Mouse (Mus musculus): ENCODE data around the gene Ssbp4. TPM values are rescaled to one million over a fixed set of nuclear protein-coding genes. Genes with fewer than 3 reads are reported as not detected.

The Ssbp4 gene
- polyA plus RNA-seq, 1 experiment from 2014 or later, result 84.1 TPM

DNA sequence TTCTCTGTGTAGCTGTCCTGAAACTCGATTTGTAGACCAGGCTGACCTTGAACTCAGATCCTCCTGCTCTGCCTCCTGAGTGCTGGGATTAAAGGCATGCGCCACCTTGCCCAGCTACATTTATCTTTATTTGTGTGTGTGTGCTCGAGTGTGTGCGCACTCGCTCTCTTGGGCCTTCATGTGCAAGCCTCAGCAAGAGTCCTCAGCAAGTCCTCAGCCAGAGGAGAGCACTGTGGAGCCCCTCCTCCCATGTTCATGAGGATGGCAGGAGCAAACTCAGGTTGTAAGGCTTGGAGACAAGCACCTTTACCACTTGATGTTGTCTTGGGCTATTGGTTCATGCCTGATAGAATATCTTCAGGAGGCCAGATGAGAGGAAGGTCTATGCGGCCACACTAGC lies 60.9 kb downstream of the Ssbp4 start:
- DNase-seq (ENCODE audit: extremely low spot score, low spot score), result no peak
- no peak overlapping the region for H3K27ac ChIP-seq
- H3K4me3 ChIP-seq, result no peak overlapping the region
- peaks cover 19% of the 10 kb centered on the region for H3K4me1 ChIP-seq
- no peaks in the 10 kb centered on the region for H3K27me3 ChIP-seq (ENCODE audit: poor library complexity, severe bottlenecking)
- 93% methylated on average over 6 of the region's 6 CpGs for WGBS
- H3K9me3 ChIP-seq, result no peaks in the 10 kb centered on the region
- H3K36me3 ChIP-seq (replicated peaks), result peaks cover 3% of the 10 kb centered on the region; the same call in 1 of the 2 replicates

Other genes starting within 250 kb of the Ssbp4 start
- gene Comp, start 235.3 kb downstream of the Ssbp4 start, polyA plus RNA-seq (2016; fragmentation: Nextera tagmentation; extraction: Ambion mirVana), result 0.19 and 0.38 TPM in 2 replicates
- 14.8 and 16.4 TPM in 2 replicates for gene Crtc1, start 169.3 kb downstream of the Ssbp4 start, polyA plus RNA-seq (2016; fragmentation: Nextera tagmentation; extraction: Ambion mirVana)
- 19.9 and 20.2 TPM in 2 replicates for gene Klhl26, start 131.9 kb downstream of the Ssbp4 start, polyA plus RNA-seq (2016; fragmentation: Nextera tagmentation; extraction: Ambion mirVana)
- 16.7 and 19.5 TPM in 2 replicates for gene Tmem59l, start 121.5 kb downstream of the Ssbp4 start, polyA plus RNA-seq (2016; fragmentation: Nextera tagmentation; extraction: Ambion mirVana)
- 34.1 and 48.4 TPM in 2 replicates for gene Crlf1, start 115.7 kb downstream of the Ssbp4 start, polyA plus RNA-seq (2016; fragmentation: Nextera tagmentation; extraction: Ambion mirVana)
- 126 and 136 TPM in 2 replicates for gene Rex1bd, start 102.1 kb downstream of the Ssbp4 start, polyA plus RNA-seq (2016; fragmentation: Nextera tagmentation; extraction: Ambion mirVana)
- 879 and 899 TPM in 2 replicates for gene Uba52, start 98.1 kb downstream of the Ssbp4 start, polyA plus RNA-seq (2016; fragmentation: Nextera tagmentation; extraction: Ambion mirVana)
- gene Fkbp8, start 81.1 kb downstream of the Ssbp4 start, polyA plus RNA-seq (2016; fragmentation: Nextera tagmentation; extraction: Ambion mirVana), result 295 and 303 TPM in 2 replicates
- gene Kxd1, start 80.9 kb downstream of the Ssbp4 start, polyA plus RNA-seq (2016; fragmentation: Nextera tagmentation; extraction: Ambion mirVana), result 52.6 and 57.2 TPM in 2 replicates
- gene Ell, start 69.4 kb downstream of the Ssbp4 start, polyA plus RNA-seq (2016; fragmentation: Nextera tagmentation; extraction: Ambion mirVana), result 20.8 and 22.7 TPM in 2 replicates
- gene Isyna1, start 14.5 kb downstream of the Ssbp4 start, polyA plus RNA-seq (2016; fragmentation: Nextera tagmentation; extraction: Ambion mirVana), result 166 and 170 TPM in 2 replicates
- 0.49 and 0.87 TPM in 2 replicates for gene Lrrc25, start 7.3 kb upstream of the Ssbp4 start, polyA plus RNA-seq (2016; fragmentation: Nextera tagmentation; extraction: Ambion mirVana)
- not detected in 2 replicates for gene Gdf15, start 23.6 kb upstream of the Ssbp4 start, polyA plus RNA-seq (2016; fragmentation: Nextera tagmentation; extraction: Ambion mirVana)
- 40.5 and 49.3 TPM in 2 replicates for gene Pgpep1, start 51.5 kb upstream of the Ssbp4 start, polyA plus RNA-seq (2016; fragmentation: Nextera tagmentation; extraction: Ambion mirVana)
- gene Lsm4, start 64.4 kb upstream of the Ssbp4 start, polyA plus RNA-seq (2016; fragmentation: Nextera tagmentation; extraction: Ambion mirVana), result 336 and 339 TPM in 2 replicates
- 49.6 and 50.9 TPM in 2 replicates for gene Jund, start 90.1 kb upstream of the Ssbp4 start, polyA plus RNA-seq (2016; fragmentation: Nextera tagmentation; extraction: Ambion mirVana)
- 0.02 TPM in 1 of 2 replicates, not detected in the other for gene Iqcn, start 94.6 kb upstream of the Ssbp4 start, polyA plus RNA-seq (2016; fragmentation: Nextera tagmentation; extraction: Ambion mirVana)
- not detected in 2 replicates for gene Gm3336, start 109.7 kb upstream of the Ssbp4 start, polyA plus RNA-seq (2016; fragmentation: Nextera tagmentation; extraction: Ambion mirVana)
- gene Pde4c, start 114.8 kb upstream of the Ssbp4 start, polyA plus RNA-seq (2016; fragmentation: Nextera tagmentation; extraction: Ambion mirVana), result 0.38 and 0.68 TPM in 2 replicates
- gene Rab3a, start 145.8 kb upstream of the Ssbp4 start, polyA plus RNA-seq (2016; fragmentation: Nextera tagmentation; extraction: Ambion mirVana), result 10.5 and 12.2 TPM in 2 replicates
- gene Mpv17l2, start 152.1 kb upstream of the Ssbp4 start, polyA plus RNA-seq (2016; fragmentation: Nextera tagmentation; extraction: Ambion mirVana), result 30.8 and 34.3 TPM in 2 replicates
- gene Pik3r2, start 167.8 kb upstream of the Ssbp4 start, polyA plus RNA-seq (2016; fragmentation: Nextera tagmentation; extraction: Ambion mirVana), result 67.1 and 69.2 TPM in 2 replicates
- gene Mast3, start 196.2 kb upstream of the Ssbp4 start, polyA plus RNA-seq (2016; fragmentation: Nextera tagmentation; extraction: Ambion mirVana), result 12.0 and 14.9 TPM in 2 replicates
- gene Il12rb1, start 199.6 kb upstream of the Ssbp4 start, polyA plus RNA-seq (2016; fragmentation: Nextera tagmentation; extraction: Ambion mirVana), result 0.12 TPM in 1 of 2 replicates, not detected in the other
- gene Arrdc2, start 230.8 kb upstream of the Ssbp4 start, polyA plus RNA-seq (2016; fragmentation: Nextera tagmentation; extraction: Ambion mirVana), result 4.8 and 5.7 TPM in 2 replicates